Mouse (Mus musculus): Measurements from ENCODE around the gene Slc25a22.

- no peak for TF ChIP-seq CTCF (IDR thresholded peaks at IDR 0.05; ENCODE audit: control insufficient read depth, insufficient read depth, insufficient read length)
- no peak for TF ChIP-seq USF1 (IDR thresholded peaks at IDR 0.05; ENCODE audit: low read depth)
- TF ChIP-seq MYOD1 (IDR thresholded peaks at IDR 0.05; ENCODE audit: control insufficient read depth, insufficient read length, low read depth) = no peak
- no peak for TF ChIP-seq MYOG (IDR thresholded peaks at IDR 0.05; ENCODE audit: control insufficient read depth, extremely low read depth, insufficient read length)
- TF ChIP-seq MAX (IDR thresholded peaks at IDR 0.05) = no peak
- no peak for TF ChIP-seq CEBPB (IDR thresholded peaks at IDR 0.05; ENCODE audit: low read depth)
- TF ChIP-seq FOSL1 (IDR thresholded peaks at IDR 0.05; ENCODE audit: insufficient read depth, low read length, poor library complexity, severe bottlenecking) = no peak
These were observed 49.1 kb downstream of the Slc25a22 start for GRCm38 (mm10) chr7:141388487-141389109.
